Mouse (Mus musculus) midbrain, postnatal 0 days (tissue): ENCODE results near the gene S100a16. TPM values are rescaled to one million over a fixed set of nuclear protein-coding genes. Genes with fewer than 3 reads are reported as not detected.
A peak's percentile ranks its signal among the peaks of the same experiment; 100 is the strongest.

Source experiments
- ATAC-seq: fragments of 200-750 bp; cut with Nextera tagmentation; 2 replicates; pipeline ENCODE4 v1.8.0; 2017; ENCODE audit warnings: moderate number of reproducible peaks, mild to moderate bottlenecking, moderate TSS enrichment, moderate library complexity; ENCODE audit not compliant: low FRiP score
- DNase-seq: peaks from one replicate; pipeline ENCODE4 v3.0.0-alpha.2; 2015; ENCODE audit warnings: low spot score
- H3K27ac ChIP-seq: fragments of 300-500 bp; sonication (generic); 2 replicates; pipeline ENCODE4 v1.5.1; 2014; ENCODE audit warnings: low read depth, mild to moderate bottlenecking, low read length, mixed read lengths
- H3K27me3 ChIP-seq: fragments of 300-500 bp; sonication (generic); 2 replicates; pipeline ENCODE4 v1.6.1; 2014; ENCODE audit warnings: low read length, control low read depth, mixed read lengths; ENCODE audit not compliant: insufficient read depth
- H3K36me3 ChIP-seq: fragments of 300-500 bp; sonication (generic); 2 replicates; pipeline ENCODE4 v1.6.1; 2014; ENCODE audit warnings: low read length, control low read depth, mixed read lengths; ENCODE audit not compliant: insufficient read depth
- H3K4me1 ChIP-seq: fragments of 300-500 bp; sonication (generic); 2 replicates; pipeline ENCODE4 v1.6.1; 2014; ENCODE audit warnings: mild to moderate bottlenecking, control low read depth, antibody characterized with exemption, low read length, mixed read lengths; ENCODE audit not compliant: insufficient read depth
- H3K4me2 ChIP-seq: fragments of 300-500 bp; sonication (generic); 2 replicates; pipeline ENCODE4 v1.6.1; 2014; ENCODE audit warnings: low read depth, mild to moderate bottlenecking, low read length, mixed read lengths; ENCODE audit not compliant: poor library complexity, severe bottlenecking
- H3K4me3 ChIP-seq: fragments of 300-500 bp; sonication (generic); 2 replicates; pipeline ENCODE4 v1.5.1; 2014; ENCODE audit warnings: low read depth, mild to moderate bottlenecking, low read length, moderate library complexity
- H3K9ac ChIP-seq: fragments of 300-500 bp; sonication (generic); replicated peaks from 2 replicates; pipeline ENCODE4 v1.6.1; 2014; ENCODE audit warnings: mild to moderate bottlenecking, low read length, moderate library complexity, mixed read lengths; ENCODE audit not compliant: poor library complexity, severe bottlenecking
- H3K9me3 ChIP-seq: fragments of 300-500 bp; sonication (generic); 2 replicates; pipeline ENCODE4 v1.6.1; 2016; ENCODE audit warnings: low read length, control low read depth
- CTCF ChIP-seq: IDR thresholded peaks from 2 replicates; pipeline ENCODE4 v1.5.1; 2016; ENCODE audit warnings: antibody characterized with exemption, mild to moderate bottlenecking
- WGBS: fragments of 180-500 bp; shearing (Covaris S2); extraction: QIAGEN DNeasy Blood & Tissue Kit; methylation state at CpG from one replicate; pipeline ENCODE4 v1.1.7; 2014; 5-methylcytosine and 5-hydroxymethylcytosine counted together
- polyA plus RNA-seq: library from polyadenylated mRNA; unstranded; fragments of >200 nt; fragmentation: Nextera tagmentation; extraction: Ambion mirVana; gene quantifications from 2 replicates; pipeline ENCODE4 v1.2.1, GENCODE M21; 2015
- total RNA-seq: library from RNA; depleted of rRNA; stranded (reverse); fragments of >200 nt; gene quantifications from 2 replicates; pipeline ENCODE4 v1.2.3, GENCODE M21; 2014

S100a16 gene
- total and polyA plus RNA-seq, 2 experiments from 2014 or later = 65.5 to 76.1 TPM

DNA sequence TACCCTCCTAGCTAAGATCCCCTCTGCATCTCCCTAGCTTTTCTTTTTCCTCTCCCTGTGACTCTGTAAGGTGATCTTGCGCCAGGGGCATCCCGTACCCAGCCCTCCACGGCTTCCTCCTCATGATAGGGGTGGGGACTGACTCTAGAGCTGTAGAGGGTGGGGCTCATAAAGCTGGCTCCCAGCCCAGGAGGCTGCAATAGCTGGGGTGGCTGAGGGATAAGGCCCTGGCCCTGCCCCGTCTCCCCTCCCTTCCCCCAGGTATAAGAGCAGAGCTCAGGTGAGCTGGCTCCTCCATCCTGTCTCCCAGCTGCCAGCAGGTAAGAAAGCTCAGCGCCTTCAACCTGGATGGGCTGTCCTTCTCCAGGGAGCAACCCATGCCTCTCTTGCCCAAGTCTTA lies 10.5 kb upstream of the S100a16 start, which contains the start of gene S100a14:
Gene S100a14, plus strand, starts transcription at position 277 of the 400 bp plus-strand sequence.
- 81% methylated on average over 5 of the region's 5 CpGs for WGBS
- no peak for TF ChIP-seq CTCF
- no peak within 1 kb of the TSS for H3K9ac ChIP-seq
- no peak within 1 kb of the TSS for H3K4me2 ChIP-seq
- no peaks in the 10 kb centered on the region for H3K27me3 ChIP-seq
- ATAC-seq (peak; percentile 52; the same call in 1 of the 2 replicates), DNase-seq (no peak)
- no peaks in the 10 kb centered on the region for H3K36me3 ChIP-seq
- H3K27ac ChIP-seq = no peak within 1 kb of the TSS
- H3K4me1 ChIP-seq = no peaks in the 10 kb centered on the region
- H3K9me3 ChIP-seq = no peaks in the 10 kb centered on the region
- no peak within 1 kb of the TSS for H3K4me3 ChIP-seq

DNA sequence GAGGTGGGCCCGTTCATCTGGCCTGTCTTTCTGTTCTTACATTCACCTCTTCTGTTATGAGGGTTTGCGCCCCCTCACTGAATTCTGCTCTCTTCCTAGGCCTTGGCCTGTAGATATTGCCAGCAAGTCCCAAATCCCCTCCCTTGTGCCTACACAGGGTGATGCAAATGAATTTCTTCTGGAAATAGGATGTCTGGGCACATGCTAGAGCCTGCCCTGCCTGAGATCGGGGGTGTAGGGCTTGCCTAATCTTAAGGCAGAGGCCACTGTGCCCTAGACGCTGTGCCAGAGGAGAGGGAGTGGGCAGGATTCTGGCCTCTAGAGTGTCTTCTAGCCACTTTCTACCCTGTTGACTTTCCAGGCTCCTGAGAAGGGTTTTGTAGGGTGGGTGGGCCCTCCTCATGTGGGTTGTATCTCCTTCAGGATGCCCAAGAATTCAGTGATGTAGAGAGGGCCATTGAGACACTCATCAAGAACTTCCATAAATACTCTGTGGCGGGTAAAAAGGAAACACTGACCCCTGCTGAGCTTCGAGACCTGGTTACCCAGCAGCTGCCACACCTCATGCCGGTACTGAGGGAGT lies 9.7 kb upstream of the S100a16 start:
- no peak overlapping the region for H3K4me3 ChIP-seq
- H3K27me3 ChIP-seq = no peaks in the 10 kb centered on the region
- DNase-seq = no peak
- ATAC-seq = no peak
- no peaks in the 10 kb centered on the region for H3K4me1 ChIP-seq
- 86% methylated on average over 7 of the region's 7 CpGs for WGBS
- H3K36me3 ChIP-seq = no peaks in the 10 kb centered on the region
- no peaks in the 10 kb centered on the region for H3K9me3 ChIP-seq
- H3K9ac ChIP-seq = no peak overlapping the region
- no peak overlapping the region for H3K27ac ChIP-seq
- no peak overlapping the region for H3K4me2 ChIP-seq
- TF ChIP-seq CTCF = no peak

DNA sequence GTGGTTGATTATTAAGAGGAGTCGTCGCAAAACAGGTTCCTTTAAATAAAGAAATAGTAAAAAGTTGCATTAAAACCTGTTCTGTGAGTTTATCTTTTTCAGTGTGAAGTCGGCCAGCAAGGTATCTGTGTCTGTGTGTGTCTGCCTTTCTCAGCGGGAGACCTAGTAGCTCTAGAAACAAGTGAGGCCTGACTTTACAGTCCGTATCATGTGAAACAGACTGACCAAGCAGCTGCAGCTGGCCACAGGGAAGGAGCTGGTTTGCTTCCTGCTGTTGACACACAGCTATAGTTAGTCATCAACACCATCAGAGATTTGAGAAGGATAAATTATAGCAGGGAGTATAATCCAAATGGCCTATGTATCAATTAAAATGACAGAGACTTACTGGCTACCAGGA lies 5.3 kb upstream of the S100a16 start:
- no peaks in the 10 kb centered on the region for H3K9me3 ChIP-seq
- DNase-seq (no peak), ATAC-seq (no peak)
- no peak overlapping the region for H3K4me3 ChIP-seq
- H3K4me2 ChIP-seq = no peak overlapping the region
- H3K4me1 ChIP-seq = no peaks in the 10 kb centered on the region
- TF ChIP-seq CTCF = no peak
- no peaks in the 10 kb centered on the region for H3K36me3 ChIP-seq
- 77% methylated on average over 5 of the region's 5 CpGs for WGBS
- no peaks in the 10 kb centered on the region for H3K27me3 ChIP-seq
- H3K9ac ChIP-seq = no peak overlapping the region
- no peak overlapping the region for H3K27ac ChIP-seq

DNA sequence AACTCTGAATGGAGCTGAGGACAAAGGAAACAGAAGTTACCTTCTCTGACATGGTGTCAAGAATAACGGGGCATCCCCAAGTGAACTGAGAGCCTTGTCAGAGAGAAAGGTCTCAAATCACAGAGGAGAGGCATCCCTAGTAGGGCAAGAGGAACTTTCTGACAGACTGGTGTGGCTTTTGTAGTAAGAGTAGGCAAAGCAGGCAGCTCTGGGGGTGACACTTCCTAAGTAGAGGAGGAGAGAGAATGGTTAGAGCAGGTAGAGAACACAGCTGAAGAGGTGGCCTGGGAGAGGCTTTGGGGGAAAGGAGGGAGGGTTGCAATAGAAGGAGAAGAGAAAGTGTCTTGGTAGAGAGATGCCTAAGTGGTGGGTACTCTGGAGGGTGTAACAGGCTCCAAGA lies 1.6 kb upstream of the S100a16 start:
- Histone ChIP-seq H3K9me3 (no peaks in the 10 kb centered on the region), H3K9ac (no peak overlapping the region), H3K4me2 (no peak overlapping the region), H3K4me3 (no peak overlapping the region), H3K27ac (no peak overlapping the region), H3K4me1 (no peaks in the 10 kb centered on the region), H3K27me3 (no peaks in the 10 kb centered on the region), H3K36me3 (no peaks in the 10 kb centered on the region)
- DNase-seq (no peak), ATAC-seq (no peak)
- no peak for TF ChIP-seq CTCF
- WGBS = 86% methylated on average over 1 of the region's 1 CpGs

DNA sequence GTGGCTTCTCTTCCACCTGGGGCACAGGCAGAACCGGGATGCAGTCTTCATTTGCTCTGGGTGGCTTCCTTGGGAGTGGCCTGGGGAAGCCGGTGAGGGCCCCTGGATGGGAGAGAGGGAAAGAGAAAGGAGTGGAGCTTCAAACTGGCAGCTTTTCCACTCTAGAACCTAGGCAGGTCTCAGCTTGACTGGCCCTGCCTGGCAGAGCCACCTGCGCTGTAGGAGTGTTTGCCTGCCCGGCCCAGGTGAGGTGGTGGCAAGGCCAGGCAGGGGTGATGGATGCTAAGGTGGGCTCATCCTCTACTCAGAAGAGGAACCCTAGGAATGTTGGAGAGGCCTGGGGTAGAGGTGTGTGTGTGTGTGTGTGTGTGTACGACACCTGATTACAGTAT lies 847 bp downstream of the S100a16 start:
- Histone ChIP-seq H3K4me3 (no peak overlapping the region), H3K9ac (no peak overlapping the region), H3K9me3 (no peaks in the 10 kb centered on the region), H3K27ac (no peak overlapping the region), H3K36me3 (no peaks in the 10 kb centered on the region), H3K27me3 (no peaks in the 10 kb centered on the region), H3K4me1 (no peaks in the 10 kb centered on the region), H3K4me2 (no peak overlapping the region)
- TF ChIP-seq CTCF = no peak
- WGBS = 76% methylated on average over 5 of the region's 5 CpGs
- no peak for DNase-seq
- ATAC-seq = no peak

DNA sequence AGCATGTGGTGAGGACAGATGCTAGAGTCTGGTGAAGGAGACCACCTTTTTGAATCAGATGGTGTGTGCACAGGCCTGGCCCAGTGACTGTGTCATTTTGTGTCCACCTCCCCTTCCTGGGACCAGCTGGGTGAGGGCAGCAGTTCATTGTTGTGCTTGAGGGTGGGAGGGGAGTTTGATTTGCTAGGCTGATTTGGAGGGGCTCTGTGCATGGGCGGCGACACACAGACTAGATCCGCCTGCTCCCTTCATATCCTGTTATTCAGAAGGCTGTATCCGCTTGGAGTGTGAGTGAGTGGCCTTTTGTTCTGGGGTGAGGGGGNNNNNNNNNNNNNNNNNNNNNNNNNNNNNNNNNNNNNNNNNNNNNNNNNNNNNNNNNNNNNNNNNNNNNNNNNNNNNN lies 3.9 kb downstream of the S100a16 start:
- ATAC-seq (peak; percentile 67), DNase-seq (peak; percentile 21)
- Histone ChIP-seq H3K9ac (no peak overlapping the region), H3K27ac (peak overlapping the region; percentile 43; the same call in 1 of the 2 replicates), H3K4me1 (no peaks in the 10 kb centered on the region), H3K36me3 (no peaks in the 10 kb centered on the region), H3K4me3 (no peak overlapping the region), H3K4me2 (no peak overlapping the region), H3K9me3 (no peaks in the 10 kb centered on the region), H3K27me3 (no peaks in the 10 kb centered on the region)
- TF ChIP-seq CTCF = no peak
- 31% methylated on average over 4 of the region's 4 CpGs for WGBS
